Mouse (Mus musculus): ENCODE measurements around the gene Abhd4. TPM values are rescaled to one million over a fixed set of nuclear protein-coding genes. Genes with fewer than 3 reads are reported as not detected.

Abhd4 gene
- polyA plus RNA-seq, 1 experiment, result 23.6 TPM

DNA sequence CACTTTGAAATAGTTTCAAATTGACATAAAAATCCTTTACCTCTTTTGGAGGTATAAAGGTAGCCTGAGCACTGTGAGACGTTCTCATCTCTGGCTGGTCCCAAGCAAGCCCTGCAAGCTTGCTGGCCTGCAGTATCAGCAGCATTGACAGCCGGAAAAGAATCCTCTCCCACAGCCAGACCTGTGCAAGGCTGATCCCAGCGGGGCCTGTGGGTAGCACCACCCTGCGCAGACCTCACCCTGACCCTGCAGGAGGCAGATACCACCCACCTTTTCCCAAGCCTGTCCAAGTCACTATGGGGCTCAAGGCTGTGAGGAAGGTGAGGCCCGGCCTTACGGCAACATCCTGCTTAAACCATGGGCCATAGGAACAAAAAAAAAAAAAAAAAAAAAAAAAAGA lies 12.0 kb downstream of the Abhd4 start:
- no peak for TF ChIP-seq CTCF (IDR thresholded peaks at IDR 0.05; ENCODE audit: borderline replicate concordance, control insufficient read depth, extremely low read depth, insufficient read depth, low read length, poor library complexity)
- TF ChIP-seq POLR2A (IDR thresholded peaks at IDR 0.05; ENCODE audit: control insufficient read depth, extremely low read depth, insufficient read depth, low read length, poor library complexity), result no peak
- Histone ChIP-seq H3K4me3 (ENCODE audit: control insufficient read depth, insufficient read depth, low read length) (no peak overlapping the region), H3K36me3 (ENCODE audit: control insufficient read depth, insufficient read depth, low read length) (no peaks in the 10 kb centered on the region), H3K27me3 (ENCODE audit: control insufficient read depth, insufficient read depth, low read length) (no peaks in the 10 kb centered on the region), H3K4me1 (replicated peaks; ENCODE audit: control insufficient read depth, insufficient read depth, low read length) (no peaks in the 10 kb centered on the region), H3K27ac (ENCODE audit: control insufficient read depth, insufficient read depth, low read length) (no peak overlapping the region)
- DNase-seq, result no peak
- 95% methylated on average over 6 of the region's 6 CpGs for WGBS

DNA sequence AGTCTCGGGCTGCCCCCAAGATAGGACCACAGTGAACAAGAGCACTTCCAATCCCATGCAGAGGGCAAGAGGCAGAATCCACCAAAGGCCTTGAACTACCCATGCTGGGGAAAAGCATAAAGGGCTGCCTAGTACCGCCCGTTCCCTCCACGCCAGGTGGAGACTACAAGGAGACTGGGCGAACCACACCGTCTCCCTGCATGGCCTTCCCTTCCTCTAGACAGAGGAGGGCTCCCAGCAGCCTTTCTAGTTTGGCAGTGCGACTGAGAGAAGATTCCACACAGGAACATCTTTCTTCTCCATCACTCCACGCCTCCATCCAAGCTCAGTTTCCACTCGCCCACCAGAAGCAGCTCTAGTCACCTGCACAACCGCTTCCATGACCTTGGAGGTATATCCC lies 14.0 kb downstream of the Abhd4 start:
- H3K27me3 ChIP-seq (ENCODE audit: control insufficient read depth, insufficient read depth, low read length), result no peaks in the 10 kb centered on the region
- no peak for DNase-seq
- H3K4me3 ChIP-seq (ENCODE audit: control insufficient read depth, insufficient read depth, low read length), result no peak overlapping the region
- WGBS, result 96% methylated on average over 10 of the region's 10 CpGs
- H3K36me3 ChIP-seq (ENCODE audit: control insufficient read depth, insufficient read depth, low read length), result no peaks in the 10 kb centered on the region
- no peak overlapping the region for H3K27ac ChIP-seq (ENCODE audit: control insufficient read depth, insufficient read depth, low read length)
- H3K4me1 ChIP-seq (replicated peaks; ENCODE audit: control insufficient read depth, insufficient read depth, low read length), result no peaks in the 10 kb centered on the region
- no peak for TF ChIP-seq POLR2A (IDR thresholded peaks at IDR 0.05; ENCODE audit: control insufficient read depth, extremely low read depth, insufficient read depth, low read length, poor library complexity)
- TF ChIP-seq CTCF (IDR thresholded peaks at IDR 0.05; ENCODE audit: borderline replicate concordance, control insufficient read depth, extremely low read depth, insufficient read depth, low read length, poor library complexity), result no peak

DNA sequence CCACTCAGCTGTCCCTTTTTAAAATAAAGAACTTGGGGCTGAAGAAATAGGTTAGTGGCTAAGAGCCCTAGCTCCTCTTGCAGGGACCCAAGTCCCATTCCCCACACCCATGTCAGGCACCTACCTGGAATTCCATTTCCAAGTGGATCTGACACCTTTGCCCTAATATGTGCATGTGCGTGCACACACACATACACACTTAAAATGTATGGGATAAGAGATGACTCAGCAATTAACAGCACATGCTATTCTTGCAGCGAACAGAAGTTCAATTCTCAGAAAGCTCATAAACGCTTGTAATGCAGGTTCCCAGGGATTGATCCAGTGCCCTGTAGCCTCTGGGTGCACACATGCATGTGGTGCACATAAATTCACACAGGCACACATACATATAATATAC lies 15.6 kb downstream of the Abhd4 start:
- 91% methylated on average over 3 of the region's 3 CpGs for WGBS

DNA sequence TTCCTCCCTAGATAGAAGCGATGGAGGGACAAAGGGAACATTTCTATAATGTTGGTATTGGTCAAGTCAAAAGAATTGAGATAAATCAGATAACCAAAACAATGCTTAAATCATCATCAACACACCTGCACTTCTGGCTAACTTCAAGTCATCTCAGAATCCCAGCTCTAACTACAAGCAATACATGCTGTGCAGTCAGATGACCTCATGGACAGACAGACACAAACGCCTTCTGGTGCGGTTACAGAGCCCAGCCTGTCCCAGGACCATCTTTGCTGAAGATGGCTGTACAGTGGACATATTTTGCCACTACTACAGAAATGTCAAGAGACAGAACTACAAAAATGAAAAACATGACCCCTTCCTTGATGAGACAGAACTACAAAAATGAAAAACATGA lies 16.4 kb downstream of the Abhd4 start:
- 96% methylated on average over 3 of the region's 3 CpGs for WGBS
- no peaks in the 10 kb centered on the region for H3K27me3 ChIP-seq (ENCODE audit: control insufficient read depth, insufficient read depth, low read length)
- no peaks in the 10 kb centered on the region for H3K36me3 ChIP-seq (ENCODE audit: control insufficient read depth, insufficient read depth, low read length)
- TF ChIP-seq POLR2A (IDR thresholded peaks at IDR 0.05; ENCODE audit: control insufficient read depth, extremely low read depth, insufficient read depth, low read length, poor library complexity) (no peak), CTCF (IDR thresholded peaks at IDR 0.05; ENCODE audit: borderline replicate concordance, control insufficient read depth, extremely low read depth, insufficient read depth, low read length, poor library complexity) (no peak)
- no peak for DNase-seq
- H3K4me1 ChIP-seq (replicated peaks; ENCODE audit: control insufficient read depth, insufficient read depth, low read length), result no peaks in the 10 kb centered on the region
- no peak overlapping the region for H3K27ac ChIP-seq (ENCODE audit: control insufficient read depth, insufficient read depth, low read length)
- H3K4me3 ChIP-seq (ENCODE audit: control insufficient read depth, insufficient read depth, low read length), result no peak overlapping the region

More for the DNA sequence above, 15.6 kb downstream of the Abhd4 start:
- H3K27ac ChIP-seq (ENCODE audit: control insufficient read depth, insufficient read depth, low read length), result no peak overlapping the region
- H3K4me3 ChIP-seq (ENCODE audit: control insufficient read depth, insufficient read depth, low read length), result no peak overlapping the region
- TF ChIP-seq POLR2A (IDR thresholded peaks at IDR 0.05; ENCODE audit: control insufficient read depth, extremely low read depth, insufficient read depth, low read length, poor library complexity) (no peak), CTCF (IDR thresholded peaks at IDR 0.05; ENCODE audit: borderline replicate concordance, control insufficient read depth, extremely low read depth, insufficient read depth, low read length, poor library complexity) (no peak)
- H3K27me3 ChIP-seq (ENCODE audit: control insufficient read depth, insufficient read depth, low read length), result no peaks in the 10 kb centered on the region
- no peaks in the 10 kb centered on the region for H3K4me1 ChIP-seq (replicated peaks; ENCODE audit: control insufficient read depth, insufficient read depth, low read length)
- no peaks in the 10 kb centered on the region for H3K36me3 ChIP-seq (ENCODE audit: control insufficient read depth, insufficient read depth, low read length)
- DNase-seq, result no peak

DNA sequence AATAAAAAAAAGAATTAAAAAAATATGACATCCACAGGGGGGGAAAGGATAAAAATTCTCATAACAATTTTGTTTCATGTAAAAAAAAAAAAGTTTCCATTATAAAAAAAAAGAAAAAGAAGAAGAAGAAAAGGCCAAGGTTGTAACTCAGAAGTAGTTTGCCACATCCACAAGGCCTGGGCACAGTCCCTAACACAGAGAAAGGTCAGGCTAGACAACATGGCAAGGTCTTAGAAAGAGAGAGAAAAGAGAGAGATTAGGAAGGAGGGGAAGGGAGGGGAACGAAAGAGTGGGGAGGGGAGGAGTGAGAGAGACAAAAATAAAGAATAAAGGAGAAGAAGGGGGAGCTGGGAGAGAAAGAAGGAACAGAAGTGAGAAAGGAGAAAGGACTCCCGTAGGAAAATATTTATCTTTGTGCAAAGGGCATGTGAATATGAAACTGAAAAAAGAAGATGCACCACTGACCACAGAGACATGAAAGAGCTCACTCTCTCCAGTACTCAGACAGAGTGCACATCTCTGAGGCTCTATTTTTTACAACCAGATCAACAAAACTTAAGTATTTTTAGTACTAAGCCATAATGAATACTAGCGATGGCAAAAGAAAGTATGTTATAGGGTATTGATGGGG lies 18.1 kb downstream of the Abhd4 start:
- DNase-seq, result no peak
- WGBS, result 89% methylated on average over 3 of the region's 3 CpGs
- no peak overlapping the region for H3K4me3 ChIP-seq (ENCODE audit: control insufficient read depth, insufficient read depth, low read length)
- TF ChIP-seq POLR2A (IDR thresholded peaks at IDR 0.05; ENCODE audit: control insufficient read depth, extremely low read depth, insufficient read depth, low read length, poor library complexity) (no peak), CTCF (IDR thresholded peaks at IDR 0.05; ENCODE audit: borderline replicate concordance, control insufficient read depth, extremely low read depth, insufficient read depth, low read length, poor library complexity) (no peak)
- H3K36me3 ChIP-seq (ENCODE audit: control insufficient read depth, insufficient read depth, low read length), result no peaks in the 10 kb centered on the region
- H3K27ac ChIP-seq (ENCODE audit: control insufficient read depth, insufficient read depth, low read length), result no peak overlapping the region
- H3K4me1 ChIP-seq (replicated peaks; ENCODE audit: control insufficient read depth, insufficient read depth, low read length), result no peaks in the 10 kb centered on the region
- no peaks in the 10 kb centered on the region for H3K27me3 ChIP-seq (ENCODE audit: control insufficient read depth, insufficient read depth, low read length)

DNA sequence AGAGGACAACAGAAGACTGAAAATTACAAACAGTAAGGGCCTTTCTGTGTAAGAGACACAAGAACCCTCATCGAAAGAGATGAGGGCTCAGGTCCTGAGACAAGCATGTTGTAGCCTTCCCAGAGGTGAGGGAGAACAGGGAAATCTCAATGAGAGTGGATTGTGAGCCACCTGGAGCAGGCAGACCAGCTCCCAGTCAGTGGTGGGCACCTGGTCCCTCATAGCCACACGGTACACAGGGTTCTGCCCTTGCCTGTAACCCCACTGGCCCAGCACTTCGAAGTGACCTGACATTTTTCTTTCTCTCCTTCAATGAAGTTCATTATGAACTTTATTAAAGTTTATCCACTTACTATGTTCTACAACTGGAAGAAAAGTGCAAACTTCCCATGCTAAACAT lies 18.7 kb downstream of the Abhd4 start:
- TF ChIP-seq CTCF (IDR thresholded peaks at IDR 0.05; ENCODE audit: borderline replicate concordance, control insufficient read depth, extremely low read depth, insufficient read depth, low read length, poor library complexity) (no peak), POLR2A (IDR thresholded peaks at IDR 0.05; ENCODE audit: control insufficient read depth, extremely low read depth, insufficient read depth, low read length, poor library complexity) (no peak)
- H3K36me3 ChIP-seq (ENCODE audit: control insufficient read depth, insufficient read depth, low read length), result no peaks in the 10 kb centered on the region
- no peaks in the 10 kb centered on the region for H3K27me3 ChIP-seq (ENCODE audit: control insufficient read depth, insufficient read depth, low read length)
- WGBS, result 96% methylated on average over 3 of the region's 3 CpGs
- no peak overlapping the region for H3K4me3 ChIP-seq (ENCODE audit: control insufficient read depth, insufficient read depth, low read length)
- no peaks in the 10 kb centered on the region for H3K4me1 ChIP-seq (replicated peaks; ENCODE audit: control insufficient read depth, insufficient read depth, low read length)
- no peak for DNase-seq
- no peak overlapping the region for H3K27ac ChIP-seq (ENCODE audit: control insufficient read depth, insufficient read depth, low read length)

DNA sequence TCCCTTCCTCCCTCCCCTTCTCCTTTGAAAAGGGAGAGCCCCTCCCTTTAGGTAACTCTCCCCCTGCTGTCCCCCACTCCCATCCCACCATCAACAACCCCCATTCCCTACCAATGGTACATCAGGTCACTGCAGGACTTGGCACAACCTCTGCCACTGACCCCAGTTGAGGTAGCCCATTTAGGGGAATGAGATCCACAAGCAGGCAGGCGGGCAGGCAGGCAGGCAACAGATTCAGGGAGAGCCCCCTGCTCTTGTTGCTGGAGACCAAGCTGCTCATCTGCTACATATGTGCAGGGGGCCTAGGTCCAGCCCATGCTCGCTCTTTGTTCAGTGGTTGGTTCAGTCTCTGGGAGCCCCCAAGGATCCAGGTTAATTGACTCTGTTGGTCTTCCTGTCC lies 22.5 kb downstream of the Abhd4 start:
- DNase-seq, result no peak
- Histone ChIP-seq H3K4me1 (replicated peaks; ENCODE audit: control insufficient read depth, insufficient read depth, low read length) (no peaks in the 10 kb centered on the region), H3K36me3 (ENCODE audit: control insufficient read depth, insufficient read depth, low read length) (no peaks in the 10 kb centered on the region), H3K27me3 (ENCODE audit: control insufficient read depth, insufficient read depth, low read length) (no peaks in the 10 kb centered on the region), H3K4me3 (ENCODE audit: control insufficient read depth, insufficient read depth, low read length) (no peak overlapping the region), H3K27ac (ENCODE audit: control insufficient read depth, insufficient read depth, low read length) (no peak overlapping the region)
- 96% methylated on average over 2 of the region's 2 CpGs for WGBS
- TF ChIP-seq CTCF (IDR thresholded peaks at IDR 0.05; ENCODE audit: borderline replicate concordance, control insufficient read depth, extremely low read depth, insufficient read depth, low read length, poor library complexity) (no peak), POLR2A (IDR thresholded peaks at IDR 0.05; ENCODE audit: control insufficient read depth, extremely low read depth, insufficient read depth, low read length, poor library complexity) (no peak)

Measured in thymus, adult 2 months (tissue).